In the genomic region with DNA sequence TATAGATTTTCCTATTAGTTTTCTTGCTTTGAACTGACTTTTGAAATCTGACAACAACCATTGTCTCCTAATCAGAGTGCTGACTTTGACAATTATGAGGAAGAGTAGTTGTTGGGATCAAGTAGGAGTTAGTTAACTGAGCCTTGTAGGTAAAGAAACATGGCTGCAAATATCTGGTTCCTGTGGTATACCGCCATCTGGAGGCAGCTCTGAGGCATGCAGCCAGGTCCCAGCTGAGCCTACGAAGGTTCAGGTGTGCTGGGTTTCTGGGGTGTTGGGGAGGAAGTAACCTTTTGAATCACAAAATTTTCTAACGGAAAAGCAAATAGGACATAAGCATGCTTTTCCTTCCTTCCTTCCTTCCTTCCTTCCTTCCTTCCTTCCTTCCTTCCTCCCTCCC, we compare ENCODE assay signal across 14 mouse cellular contexts.
DNase-seq lines count a peak whose midpoint lies in the region; ATAC-seq and TF ChIP-seq lines count a peak whose summit lies in the region.
"Had no signal": no experiment of that assay in that cellular context is flagged by ENCODE, and none has a peak within 500 bp of the region (broad histone marks: within the 10 kb centered on the region; RNA-seq: fewer than 3 reads in every experiment).

No protein-coding gene starts in this region.

- H3K27me3 ChIP-seq in kidney, adult 2 months (replicated peaks; ENCODE audit: control insufficient read depth, insufficient read depth, low read length) = no peaks in the 10 kb centered on the region
- no peaks in the 10 kb centered on the region for H3K27me3 ChIP-seq in kidney, embryonic 14.5 days (ENCODE audit: control insufficient read depth, insufficient read depth, low read length)
- no peaks in the 10 kb centered on the region for H3K27me3 ChIP-seq in lung, postnatal 0 days (replicated peaks; ENCODE audit: insufficient read depth, low read length)
- no peaks in the 10 kb centered on the region for H3K27me3 ChIP-seq in G1E (ENCODE audit: insufficient read depth, low read length)
- no peaks in the 10 kb centered on the region for H3K27me3 ChIP-seq in stomach, postnatal 0 days (ENCODE audit: control insufficient read depth, insufficient read depth, low read length)
- H3K27me3 ChIP-seq: forebrain, embryonic 12.5 days; heart, embryonic 12.5 days; neural tube, embryonic 15.5 days had no signal

- H3K4me1 ChIP-seq in kidney, adult 2 months (ENCODE audit: control insufficient read depth, insufficient read depth, low read length) = peaks cover 5% of the 10 kb centered on the region; the same call in 1 of the 2 replicates
- H3K4me1 ChIP-seq in kidney, embryonic 14.5 days (ENCODE audit: control insufficient read depth, insufficient read depth, low read length) = no peaks in the 10 kb centered on the region
- no peaks in the 10 kb centered on the region for H3K4me1 ChIP-seq in lung, postnatal 0 days (ENCODE audit: insufficient read depth, low read depth, low read length)
- no peaks in the 10 kb centered on the region for H3K4me1 ChIP-seq in G1E (ENCODE audit: insufficient read depth, low read depth, low read length)
- no peaks in the 10 kb centered on the region for H3K4me1 ChIP-seq in stomach, postnatal 0 days (replicated peaks; ENCODE audit: control insufficient read depth, insufficient read depth)
- H3K4me1 ChIP-seq: neural tube, embryonic 15.5 days had no signal

- no peaks in the 10 kb centered on the region for H3K36me3 ChIP-seq in kidney, adult 2 months (ENCODE audit: control insufficient read depth, insufficient read depth, low read length)
- H3K36me3 ChIP-seq in kidney, embryonic 14.5 days (ENCODE audit: control insufficient read depth, insufficient read depth, low read length) = no peaks in the 10 kb centered on the region
- H3K36me3 ChIP-seq in lung, postnatal 0 days (ENCODE audit: insufficient read depth, low read length) = no peaks in the 10 kb centered on the region
- no peaks in the 10 kb centered on the region for H3K36me3 ChIP-seq in G1E (replicated peaks)
- no peaks in the 10 kb centered on the region for H3K36me3 ChIP-seq in stomach, postnatal 0 days (ENCODE audit: control insufficient read depth, insufficient read depth, low read length)
- H3K36me3 ChIP-seq: forebrain, embryonic 12.5 days; heart, embryonic 12.5 days; neural tube, embryonic 15.5 days had no signal

- no peak overlapping the region for H3K27ac ChIP-seq in kidney, adult 2 months (ENCODE audit: insufficient read depth, low read depth, low read length)
- no peak overlapping the region for H3K27ac ChIP-seq in kidney, embryonic 14.5 days (ENCODE audit: low read depth, low read length)
- H3K27ac ChIP-seq in lung, postnatal 0 days (ENCODE audit: low read length) = no peak overlapping the region
- H3K27ac ChIP-seq in stomach, postnatal 0 days (replicated peaks) = no peak overlapping the region
- H3K27ac ChIP-seq: forebrain, embryonic 12.5 days; neural tube, embryonic 15.5 days had no signal

- no peak for TF ChIP-seq POLR2A in kidney, adult 2 months (IDR thresholded peaks at IDR 0.05; ENCODE audit: low read depth, low read length)

- TF ChIP-seq EP300 in lung, postnatal 0 days (IDR thresholded peaks at IDR 0.05) = no peak
- TF ChIP-seq EP300 in stomach, postnatal 0 days (optimal IDR thresholded peaks at IDR 0.05) = no peak

- H3K9me3 ChIP-seq in kidney, embryonic 14.5 days (ENCODE audit: control insufficient read depth, low read length) = no peaks in the 10 kb centered on the region
- H3K9me3 ChIP-seq in lung, postnatal 0 days (ENCODE audit: low read length) = no peaks in the 10 kb centered on the region
- peaks cover 5% of the 10 kb centered on the region; the same call in 1 of the 2 replicates for H3K9me3 ChIP-seq in G1E (replicated peaks)
- H3K9me3 ChIP-seq in stomach, postnatal 0 days (ENCODE audit: control insufficient read depth, low read length) = no peaks in the 10 kb centered on the region
- H3K9me3 ChIP-seq: forebrain, embryonic 12.5 days; heart, embryonic 12.5 days; neural tube, embryonic 15.5 days had no signal

- peak; percentile 57 for TF ChIP-seq CTCF in kidney, adult 2 months (conservative IDR thresholded peaks at IDR 0.05; ENCODE audit: insufficient read depth, insufficient read length, low read depth, low read length)
- TF ChIP-seq CTCF in lung, postnatal 0 days (IDR thresholded peaks at IDR 0.05) = peak; percentile 43
- TF ChIP-seq CTCF in G1E (IDR thresholded peaks at IDR 0.05; ENCODE audit: low read depth, low read length) = 0 out of 2 replicates have a peak, but pooled peaks have one; percentile 8
- TF ChIP-seq CTCF in stomach, postnatal 0 days (IDR thresholded peaks at IDR 0.05; ENCODE audit: low read depth) = peak; percentile 40

- whole genome bisulfite sequencing in kidney, adult 2 months = 68% methylated on average over 3 of the region's 3 CpGs
- WGBS in kidney, embryonic 14.5 days = 62% methylated on average over 3 of the region's 3 CpGs
- WGBS in lung, postnatal 0 days = 61% methylated on average over 3 of the region's 3 CpGs
- WGBS in stomach, postnatal 0 days = 51% methylated on average over 3 of the region's 3 CpGs

- DNase-seq in kidney, adult 2 months = no peak
- DNase-seq in lung, postnatal 0 days (ENCODE audit: low spot score) = no peak
- DNase-seq in lung, postnatal 10 days = no peak
- no peak for DNase-seq in G1E (ENCODE audit: low spot score)
- no peak for DNase-seq in stomach, postnatal 0 days (ENCODE audit: low spot score)
- no peak for DNase-seq in c-Kit-positive CD71-positive TER-119-positive erythroid progenitor cells, embryonic 14.5 days (ENCODE audit: low spot score)
- DNase-seq: cerebellum, postnatal 36 days; kidney, postnatal 25 days; right cerebral cortex, adult 18-20 months; thymus, postnatal 14 days had no signal

- H3K4me3 ChIP-seq in kidney, adult 2 months (ENCODE audit: insufficient read depth, low read depth, low read length) = no peak overlapping the region
- no peak overlapping the region for H3K4me3 ChIP-seq in kidney, embryonic 14.5 days (ENCODE audit: low read length)
- no peak overlapping the region for H3K4me3 ChIP-seq in lung, postnatal 0 days (ENCODE audit: low read depth, low read length)
- no peak overlapping the region for H3K4me3 ChIP-seq in G1E (ENCODE audit: low read depth, low read length)
- H3K4me3 ChIP-seq in stomach, postnatal 0 days (ENCODE audit: low read depth, low read length) = no peak overlapping the region
- H3K4me3 ChIP-seq: forebrain, embryonic 12.5 days; heart, embryonic 12.5 days; neural tube, embryonic 15.5 days had no signal

- H3K4me2 ChIP-seq in kidney, embryonic 14.5 days (replicated peaks; ENCODE audit: low read depth, low read length) = no peak overlapping the region
- no peak overlapping the region for H3K4me2 ChIP-seq in lung, postnatal 0 days (replicated peaks; ENCODE audit: low read depth, low read length)
- H3K4me2 ChIP-seq in stomach, postnatal 0 days (replicated peaks; ENCODE audit: low read depth) = no peak overlapping the region
- H3K4me2 ChIP-seq: forebrain, embryonic 12.5 days; heart, embryonic 12.5 days; neural tube, embryonic 15.5 days had no signal

- no peak for ATAC-seq in kidney, embryonic 14.5 days (ENCODE audit: low FRiP score, low TSS enrichment)
- ATAC-seq in lung, postnatal 0 days = no peak
- ATAC-seq in G1E (ENCODE audit: extremely low read depth, insufficient number of reproducible peaks, low FRiP score, poor library complexity, severe bottlenecking) = no peak
- no peak for ATAC-seq in stomach, postnatal 0 days (ENCODE audit: low FRiP score, low TSS enrichment)

- no peak overlapping the region for H3K9ac ChIP-seq in kidney, embryonic 14.5 days (ENCODE audit: low read depth, low read length)
- no peak overlapping the region for H3K9ac ChIP-seq in lung, postnatal 0 days (replicated peaks; ENCODE audit: low read depth)
- no peak overlapping the region for H3K9ac ChIP-seq in stomach, postnatal 0 days (ENCODE audit: low read length)
- H3K9ac ChIP-seq: forebrain, embryonic 12.5 days; heart, embryonic 12.5 days; neural tube, embryonic 15.5 days had no signal
